Comparison of ENCODE assay signal across 8 mouse cellular contexts in genomic region chr2:29944723-29945122, GRCm38 (mm10). TPM values are rescaled to one million over a fixed set of nuclear protein-coding genes. Genes with fewer than 3 reads are reported as not detected.
DNase-seq lines count a peak whose midpoint lies in the region; ATAC-seq and TF ChIP-seq lines count a peak whose summit lies in the region.

No protein-coding gene starts in this region.

- TF ChIP-seq POLR2A in thymus, adult 2 months (IDR thresholded peaks at IDR 0.05; ENCODE audit: control insufficient read depth, extremely low read depth, insufficient read depth, low read length, poor library complexity) = no peak

- no peaks in the 10 kb centered on the region for H3K9me3 ChIP-seq in embryonic facial prominence, embryonic 15.5 days (replicated peaks)
- no peaks in the 10 kb centered on the region for H3K9me3 ChIP-seq in lung, postnatal 0 days (ENCODE audit: low read length)

- DNase-seq in adrenal gland, postnatal 10 days = peak; percentile 15
- no peak for DNase-seq in adrenal gland, postnatal 4 days (ENCODE audit: low spot score in 2 of 2)
- peak; percentile 66 to 84 for DNase-seq in kidney, adult 8-10 months
- DNase-seq in lung, postnatal 0 days (ENCODE audit: low spot score) = peak; percentile 83
- no peak for DNase-seq in frontal cortex, postnatal 14 days (ENCODE audit: low spot score in 2 of 2)
- DNase-seq in thymus, adult 18-20 months = no peak
- no peak for DNase-seq in thymus, adult 2 months

- TF ChIP-seq CTCF in lung, postnatal 0 days (IDR thresholded peaks at IDR 0.05) = no peak
- TF ChIP-seq CTCF in thymus, adult 2 months (IDR thresholded peaks at IDR 0.05; ENCODE audit: borderline replicate concordance, control insufficient read depth, extremely low read depth, insufficient read depth, low read length, poor library complexity) = no peak

- H3K4me1 ChIP-seq in embryonic facial prominence, embryonic 15.5 days = no peaks in the 10 kb centered on the region
- H3K4me1 ChIP-seq in lung, postnatal 0 days (ENCODE audit: insufficient read depth, low read depth, low read length) = no peaks in the 10 kb centered on the region
- H3K4me1 ChIP-seq in thymus, adult 2 months (replicated peaks; ENCODE audit: control insufficient read depth, insufficient read depth, low read length) = no peaks in the 10 kb centered on the region

- H3K9ac ChIP-seq in embryonic facial prominence, embryonic 15.5 days = no peak overlapping the region
- no peak overlapping the region for H3K9ac ChIP-seq in lung, postnatal 0 days (replicated peaks; ENCODE audit: low read depth)

- peak overlapping the region; percentile 60; the same call in 1 of the 2 replicates for H3K27ac ChIP-seq in embryonic facial prominence, embryonic 15.5 days (replicated peaks)
- H3K27ac ChIP-seq in lung, postnatal 0 days (ENCODE audit: low read length) = peak overlapping the region; percentile 90
- no peak overlapping the region for H3K27ac ChIP-seq in thymus, adult 2 months (ENCODE audit: control insufficient read depth, insufficient read depth, low read length)

- 13% methylated on average over 1 of the region's 1 CpGs for WGBS in embryonic facial prominence, embryonic 15.5 days
- WGBS in lung, postnatal 0 days = 12% methylated on average over 1 of the region's 1 CpGs
- 97% methylated on average over 1 of the region's 1 CpGs for WGBS in thymus, adult 2 months

- no peak overlapping the region for H3K4me3 ChIP-seq in embryonic facial prominence, embryonic 15.5 days (replicated peaks)
- H3K4me3 ChIP-seq in lung, postnatal 0 days (ENCODE audit: low read depth, low read length) = no peak overlapping the region
- no peak overlapping the region for H3K4me3 ChIP-seq in thymus, adult 2 months (ENCODE audit: control insufficient read depth, insufficient read depth, low read length)

- no peak overlapping the region for H3K4me2 ChIP-seq in embryonic facial prominence, embryonic 15.5 days (replicated peaks)
- H3K4me2 ChIP-seq in lung, postnatal 0 days (replicated peaks; ENCODE audit: low read depth, low read length) = peak overlapping the region; percentile 25; the same call in 1 of the 2 replicates

- H3K36me3 ChIP-seq in embryonic facial prominence, embryonic 15.5 days = peaks cover 90% of the 10 kb centered on the region
- peaks cover 38% of the 10 kb centered on the region for H3K36me3 ChIP-seq in lung, postnatal 0 days (ENCODE audit: insufficient read depth, low read length)
- peaks cover 77% of the 10 kb centered on the region for H3K36me3 ChIP-seq in thymus, adult 2 months (ENCODE audit: control insufficient read depth, insufficient read depth, low read length)

- peak; percentile 94 for TF ChIP-seq EP300 in lung, postnatal 0 days (IDR thresholded peaks at IDR 0.05)

- ATAC-seq in embryonic facial prominence, embryonic 15.5 days (ENCODE audit: insufficient number of reproducible peaks, low FRiP score, low TSS enrichment, low read depth) = no peak
- ATAC-seq in lung, postnatal 0 days = peak; percentile 94

- no peaks in the 10 kb centered on the region for H3K27me3 ChIP-seq in embryonic facial prominence, embryonic 15.5 days
- no peaks in the 10 kb centered on the region for H3K27me3 ChIP-seq in lung, postnatal 0 days (replicated peaks; ENCODE audit: insufficient read depth, low read length)
- no peaks in the 10 kb centered on the region for H3K27me3 ChIP-seq in thymus, adult 2 months (ENCODE audit: control insufficient read depth, insufficient read depth, low read length)

RNA-seq across cellular contexts. Expression of gene Gle1, which starts 9.5 kb away (rescaled TPM):
- total RNA-seq in adrenal gland, postnatal 10 days (2021) = 10 to 100 TPM; 31.8 to 36.5 TPM
- 10 to 100 TPM; 41.4 to 44.6 TPM for total RNA-seq in adrenal gland, postnatal 4 days (2021)
- 59.5 and 63.5 TPM in 2 replicates for polyA plus RNA-seq in embryonic facial prominence, embryonic 15.5 days (2015; fragmentation: Nextera tagmentation; extraction: Ambion mirVana)
- polyA plus RNA-seq in lung, postnatal 0 days (2015; fragmentation: Nextera tagmentation; extraction: Ambion mirVana) = 32.4 and 33.2 TPM in 2 replicates
- polyA plus RNA-seq in thymus, adult 2 months (2012; rRNA removed) = 36.6 and 38.4 TPM in 2 replicates

RNA-seq across cellular contexts. Expression of gene Sptan1, which starts 20.6 kb away (rescaled TPM):
- 100 to 1,000 TPM; 200 to 226 TPM for total RNA-seq in adrenal gland, postnatal 10 days (2021)
- 100 to 1,000 TPM; 230 to 284 TPM for total RNA-seq in adrenal gland, postnatal 4 days (2021)
- 85.8 and 99.0 TPM in 2 replicates for polyA plus RNA-seq in embryonic facial prominence, embryonic 15.5 days (2015; fragmentation: Nextera tagmentation; extraction: Ambion mirVana)
- polyA plus RNA-seq in lung, postnatal 0 days (2015; fragmentation: Nextera tagmentation; extraction: Ambion mirVana) = 112 and 115 TPM in 2 replicates
- polyA plus RNA-seq in thymus, adult 2 months (2012; rRNA removed) = 161 and 168 TPM in 2 replicates

RNA-seq across cellular contexts. Expression of gene Odf2, which starts 55.7 kb away (rescaled TPM):
- 10 to 100 TPM; 41.1 to 44.6 TPM for total RNA-seq in adrenal gland, postnatal 10 days (2021)
- 10 to 100 TPM; 80.0 to 82.1 TPM for total RNA-seq in adrenal gland, postnatal 4 days (2021)
- 59.8 and 74.3 TPM in 2 replicates for polyA plus RNA-seq in embryonic facial prominence, embryonic 15.5 days (2015; fragmentation: Nextera tagmentation; extraction: Ambion mirVana)
- polyA plus RNA-seq in lung, postnatal 0 days (2015; fragmentation: Nextera tagmentation; extraction: Ambion mirVana) = 21.8 and 25.8 TPM in 2 replicates
- 60.7 and 70.7 TPM in 2 replicates for polyA plus RNA-seq in thymus, adult 2 months (2012; rRNA removed)

Comparison
In these comparisons a context has a peak if more than half of its experiments do, and no peak if none do; other contexts are left out.
1. DNase-seq: peak in adrenal gland, postnatal 10 days (single experiment), kidney, adult 8-10 months (2 of 2) and lung, postnatal 0 days (single experiment); none in adrenal gland, postnatal 4 days (0 of 2), frontal cortex, postnatal 14 days (0 of 2), thymus, adult 18-20 months (0 of 2) and thymus, adult 2 months (single experiment).